Mouse (Mus musculus) myocyte (in vitro differentiated cells): ENCODE measurements around the gene Ngly1.

ENCODE experiments used
- CEBPB ChIP-seq: IDR thresholded peaks from 2 replicates; pipeline ENCODE4 v1.6.1; 2011; ENCODE audit warnings: mild to moderate bottlenecking, moderate library complexity; ENCODE audit not compliant: poor library complexity, insufficient read depth, severe bottlenecking
- E2F4 ChIP-seq: IDR thresholded peaks from one replicate; pipeline ENCODE4 v1.6.1; 2011; ENCODE audit warnings: mild to moderate bottlenecking, control low read depth, moderate library complexity; ENCODE audit not compliant: insufficient read depth
- MAX ChIP-seq: IDR thresholded peaks from one replicate; pipeline ENCODE4 v1.6.1; 2011; ENCODE audit warnings: low read depth, mild to moderate bottlenecking, control low read depth
- POLR2A ChIP-seq: IDR thresholded peaks from one replicate; pipeline ENCODE4 v1.6.1; 2011; ENCODE audit warnings: low read depth, mild to moderate bottlenecking, control low read depth, moderate library complexity; ENCODE audit not compliant: insufficient read length
- REST ChIP-seq: IDR thresholded peaks from one replicate; pipeline ENCODE4 v1.6.1; 2011; ENCODE audit warnings: mild to moderate bottlenecking, control low read depth, moderate library complexity; ENCODE audit not compliant: insufficient read depth, insufficient read length

DNA sequence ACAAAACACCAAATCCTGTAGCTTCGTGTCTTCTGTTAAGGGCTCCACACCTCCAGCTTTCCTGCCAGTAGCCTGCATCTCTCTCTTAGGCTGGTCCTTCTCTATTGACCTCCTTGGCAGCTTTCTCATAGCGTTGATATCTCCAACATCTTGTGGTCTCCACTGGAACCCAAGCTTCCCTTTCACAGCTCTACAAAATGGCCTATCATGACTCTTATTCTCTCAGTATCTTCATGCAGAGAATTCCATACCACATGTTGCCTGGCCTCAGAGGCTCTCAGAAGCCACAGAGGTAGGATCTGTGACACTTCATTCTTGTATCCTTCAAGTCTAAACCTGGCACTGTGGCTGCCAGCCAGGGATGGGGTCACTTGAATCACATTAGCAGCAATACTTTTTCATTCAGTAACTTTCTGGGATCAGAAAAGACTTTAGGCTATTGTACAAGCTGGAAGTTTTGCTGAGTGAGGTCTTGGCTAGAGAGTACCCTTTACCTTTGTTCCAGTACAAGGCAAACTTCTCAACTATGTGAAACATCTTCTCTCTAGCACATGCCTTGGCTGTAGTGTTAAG is 2.7 kb upstream of the Ngly1 start:
- no peak for TF ChIP-seq POLR2A
- TF ChIP-seq E2F4 = no peak
- no peak for TF ChIP-seq MAX
- no peak for TF ChIP-seq CEBPB
- no peak for TF ChIP-seq REST
